Mouse (Mus musculus): ENCODE data around the gene Mrm1.

GRCm38 (mm10) chr11:84818085-84818960, 992 bp downstream of the Mrm1 start:
- TF ChIP-seq EP300 (IDR thresholded peaks at IDR 0.05; ENCODE audit: insufficient read depth, low read depth, low read length) (0 out of 2 replicates have a peak, but pooled peaks have one; percentile 50), CTCF (IDR thresholded peaks at IDR 0.05) (peak; percentile 91)

Data from heart, adult 2 months (tissue).